Mouse (Mus musculus) forebrain, embryonic 13.5 days (tissue): ENCODE data around the gene 4833427G06Rik. TPM values are rescaled to one million over a fixed set of nuclear protein-coding genes. Genes with fewer than 3 reads are reported as not detected.

Experiments
- ATAC-seq: fragments of 200-750 bp; cut with Nextera tagmentation; 2 replicates; pipeline ENCODE4 v1.8.0; 2017
- H3K27ac ChIP-seq: fragments of 300-500 bp; sonication (generic); 2 replicates; pipeline ENCODE4 v1.5.1; 2015; ENCODE audit warnings: inconsistent platforms, mild to moderate bottlenecking, moderate library complexity
- H3K27me3 ChIP-seq: fragments of 300-500 bp; sonication (generic); 2 replicates; pipeline ENCODE4 v1.6.1; 2015; ENCODE audit warnings: mild to moderate bottlenecking, inconsistent platforms
- H3K36me3 ChIP-seq: fragments of 300-500 bp; sonication (generic); 2 replicates; pipeline ENCODE4 v1.6.1; 2015; ENCODE audit warnings: mild to moderate bottlenecking, inconsistent platforms; ENCODE audit not compliant: poor library complexity, severe bottlenecking
- H3K4me1 ChIP-seq: fragments of 300-500 bp; sonication (generic); 2 replicates; pipeline ENCODE4 v1.6.1; 2015; ENCODE audit warnings: inconsistent platforms
- H3K4me2 ChIP-seq: fragments of 300-500 bp; sonication (generic); 2 replicates; pipeline ENCODE4 v1.6.1; 2015; ENCODE audit warnings: inconsistent platforms, mild to moderate bottlenecking, moderate library complexity
- H3K4me3 ChIP-seq: fragments of 300-500 bp; sonication (generic); 2 replicates; pipeline ENCODE4 v1.5.1; 2015; ENCODE audit warnings: mild to moderate bottlenecking, inconsistent platforms
- H3K9ac ChIP-seq: fragments of 300-500 bp; sonication (generic); 2 replicates; pipeline ENCODE4 v1.6.1; 2015; ENCODE audit warnings: mild to moderate bottlenecking, inconsistent platforms
- H3K9me3 ChIP-seq: fragments of 300-500 bp; sonication (generic); replicated peaks from 2 replicates; pipeline ENCODE4 v1.6.1; 2016; ENCODE audit warnings: inconsistent platforms
- WGBS: fragments of 180-500 bp; shearing (Covaris S2); methylation state at CpG from one replicate; pipeline ENCODE4 v1.1.7; 2015; 5-methylcytosine and 5-hydroxymethylcytosine counted together
- microRNA counts: library from miRNA; unstranded; fragments of <30 nt; microRNA quantifications from one replicate; lab custom pipeline; 2016
- microRNA-seq: library from miRNA; unstranded; fragments of <30 nt; microRNA quantifications from one replicate; pipeline ENCODE4, GENCODE M21; 2016
- polyA plus RNA-seq: library from polyadenylated mRNA; unstranded; fragments of >200 nt; fragmentation: Nextera tagmentation; extraction: Ambion mirVana; gene quantifications from 2 replicates; pipeline ENCODE4 v1.2.1, GENCODE M21; 2015

4833427G06Rik gene
- polyA plus RNA-seq, 1 experiment from 2014 or later = 0.46 TPM

DNA sequence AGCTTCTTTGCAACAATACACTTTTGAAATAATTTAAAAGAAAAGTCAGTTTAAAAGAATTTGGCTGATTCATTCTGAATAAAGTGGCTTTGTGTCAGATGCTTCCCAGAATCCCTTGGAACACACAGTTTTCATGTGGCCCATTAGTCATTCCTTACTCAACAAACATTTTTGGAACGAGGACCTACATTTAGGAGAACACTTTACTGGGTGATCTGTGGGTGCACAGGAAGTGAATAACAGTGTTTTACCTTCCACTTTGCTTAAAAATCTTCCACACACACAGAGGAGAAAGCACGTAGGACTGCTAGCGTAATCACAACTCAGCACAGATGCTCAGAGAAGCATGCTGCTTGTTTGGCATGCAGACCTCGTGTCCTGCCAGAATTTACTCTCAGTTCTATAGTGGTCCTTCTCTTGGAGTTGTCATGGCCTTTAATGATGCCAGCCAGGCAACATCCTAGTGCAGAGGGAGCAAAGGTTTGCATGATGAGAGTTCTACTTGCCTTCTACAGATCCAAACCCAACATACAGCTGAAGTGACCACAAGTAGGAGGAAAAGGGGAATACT lies 42.8 kb downstream of the 4833427G06Rik start:
- Histone ChIP-seq H3K4me2 (no peak overlapping the region), H3K36me3 (no peaks in the 10 kb centered on the region), H3K4me1 (no peaks in the 10 kb centered on the region), H3K9ac (no peak overlapping the region), H3K27ac (no peak overlapping the region), H3K27me3 (no peaks in the 10 kb centered on the region), H3K4me3 (no peak overlapping the region), H3K9me3 (no peaks in the 10 kb centered on the region)
- ATAC-seq = no peak
- WGBS = 75% methylated on average over 4 of the region's 4 CpGs

GRCm38 (mm10) chr9:51056360-51057324 lies 45.2 kb downstream of the 4833427G06Rik start:
- Histone ChIP-seq H3K4me3 (no peak overlapping the region), H3K9me3 (no peaks in the 10 kb centered on the region), H3K27ac (no peak overlapping the region), H3K36me3 (no peaks in the 10 kb centered on the region), H3K4me1 (no peaks in the 10 kb centered on the region), H3K4me2 (no peak overlapping the region), H3K9ac (no peak overlapping the region), H3K27me3 (no peaks in the 10 kb centered on the region)
- 71% methylated on average over 3 of the region's 3 CpGs for WGBS
- no peak for ATAC-seq

DNA sequence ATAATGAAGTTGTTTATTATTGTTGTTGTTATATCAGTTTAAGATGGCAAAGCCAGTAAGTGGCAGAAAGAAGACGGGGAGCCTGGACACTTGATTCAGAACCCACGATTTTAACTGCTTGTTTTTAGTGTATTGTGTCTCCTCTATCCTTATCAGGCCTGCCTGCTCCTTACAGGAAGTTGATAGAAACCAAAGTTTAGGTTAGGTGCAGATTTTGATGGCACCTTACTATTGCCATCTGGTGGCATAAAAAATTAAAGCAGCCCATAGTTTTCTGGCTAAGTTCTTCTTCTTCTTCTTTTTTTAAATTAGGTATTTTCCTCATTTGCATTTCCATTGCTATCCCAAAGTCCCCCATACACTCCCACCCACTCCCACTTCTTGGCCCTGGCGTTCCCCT lies 49.7 kb downstream of the 4833427G06Rik start:
- Histone ChIP-seq H3K9me3 (no peaks in the 10 kb centered on the region), H3K9ac (no peak overlapping the region), H3K4me2 (no peak overlapping the region), H3K27ac (no peak overlapping the region), H3K4me1 (no peaks in the 10 kb centered on the region), H3K36me3 (no peaks in the 10 kb centered on the region), H3K4me3 (no peak overlapping the region), H3K27me3 (no peaks in the 10 kb centered on the region)
- WGBS = 72% methylated on average over 3 of the region's 3 CpGs
- no peak for ATAC-seq

- Histone ChIP-seq H3K4me1 (no peaks in the 10 kb centered on the region), H3K27ac (no peak overlapping the region), H3K4me3 (no peak overlapping the region), H3K4me2 (no peak overlapping the region), H3K9me3 (no peaks in the 10 kb centered on the region), H3K27me3 (no peaks in the 10 kb centered on the region), H3K9ac (no peak overlapping the region), H3K36me3 (no peaks in the 10 kb centered on the region)
- 88% methylated on average over 6 of the region's 6 CpGs for WGBS
- no peak for ATAC-seq
These were observed 59.7 kb downstream of the 4833427G06Rik start for GRCm38 (mm10) chr9:51042136-51042535.

- Histone ChIP-seq H3K9ac (no peak overlapping the region), H3K36me3 (no peaks in the 10 kb centered on the region), H3K4me3 (no peak overlapping the region), H3K4me1 (no peaks in the 10 kb centered on the region), H3K27ac (no peak overlapping the region), H3K27me3 (no peaks in the 10 kb centered on the region), H3K9me3 (no peaks in the 10 kb centered on the region), H3K4me2 (no peak overlapping the region)
- ATAC-seq = no peak
- 96% methylated on average over 7 of the region's 7 CpGs for WGBS
These were observed 60.3 kb downstream of the 4833427G06Rik start for GRCm38 (mm10) chr9:51041491-51041980.

DNA sequence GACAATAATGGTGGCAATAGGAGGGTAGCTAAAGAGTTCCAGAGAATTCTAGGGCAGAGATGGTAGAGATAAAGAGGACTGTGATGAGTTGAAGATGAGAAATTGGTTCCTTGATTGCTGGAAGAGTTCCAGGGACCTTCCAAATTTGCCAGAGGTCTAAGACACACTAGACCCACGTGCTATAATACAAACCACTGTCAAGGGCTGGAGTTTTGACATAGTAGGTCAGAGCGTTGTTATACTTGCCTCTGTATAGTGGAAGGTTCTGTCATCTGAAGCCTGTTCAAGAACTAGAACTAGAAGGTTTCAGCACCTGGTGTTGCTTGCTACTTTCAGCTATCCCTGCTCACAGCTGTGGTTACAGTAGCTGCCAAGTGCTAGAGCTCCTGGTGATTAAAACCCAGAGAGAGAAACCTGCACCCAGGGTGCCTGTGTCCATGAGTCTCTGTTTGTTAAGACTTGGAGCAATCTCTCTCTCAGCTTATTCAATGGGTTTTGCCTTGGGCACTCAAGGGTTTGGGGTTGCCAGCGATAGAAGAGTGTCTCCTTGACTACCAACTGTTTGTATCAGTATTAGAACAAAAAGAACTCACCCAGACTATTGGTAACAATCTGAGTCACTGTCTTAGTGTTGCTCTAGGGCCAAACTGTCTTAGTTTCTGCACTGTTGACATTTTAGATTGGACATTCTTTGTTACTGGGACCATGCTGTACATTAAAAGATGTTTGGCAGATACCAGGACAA lies 68.9 kb downstream of the 4833427G06Rik start:
- H3K4me2 ChIP-seq = no peak overlapping the region
- H3K4me1 ChIP-seq = no peaks in the 10 kb centered on the region
- no peak overlapping the region for H3K27ac ChIP-seq
- H3K4me3 ChIP-seq = no peak overlapping the region
- no peaks in the 10 kb centered on the region for H3K36me3 ChIP-seq
- ATAC-seq = no peak
- no peaks in the 10 kb centered on the region for H3K9me3 ChIP-seq
- H3K27me3 ChIP-seq = no peaks in the 10 kb centered on the region
- no peak overlapping the region for H3K9ac ChIP-seq
- WGBS = 78% methylated on average over 3 of the region's 3 CpGs

GRCm38 (mm10) chr9:51032291-51032690 lies 69.6 kb downstream of the 4833427G06Rik start:
- 68% methylated on average over 8 of the region's 8 CpGs for WGBS
- no peak overlapping the region for H3K9ac ChIP-seq
- H3K36me3 ChIP-seq = no peaks in the 10 kb centered on the region
- H3K27ac ChIP-seq = no peak overlapping the region
- H3K9me3 ChIP-seq = no peaks in the 10 kb centered on the region
- no peak for ATAC-seq
- no peak overlapping the region for H3K4me2 ChIP-seq
- H3K4me1 ChIP-seq = no peaks in the 10 kb centered on the region
- H3K4me3 ChIP-seq = no peak overlapping the region
- no peaks in the 10 kb centered on the region for H3K27me3 ChIP-seq

- no peak overlapping the region for H3K27ac ChIP-seq
- no peak for ATAC-seq
- H3K9ac ChIP-seq = no peak overlapping the region
- H3K4me2 ChIP-seq = no peak overlapping the region
- H3K36me3 ChIP-seq = no peaks in the 10 kb centered on the region
- H3K27me3 ChIP-seq = no peaks in the 10 kb centered on the region
- no peak overlapping the region for H3K4me3 ChIP-seq
- H3K9me3 ChIP-seq = no peaks in the 10 kb centered on the region
- no peaks in the 10 kb centered on the region for H3K4me1 ChIP-seq
- 74% methylated on average over 6 of the region's 6 CpGs for WGBS
These were observed 70.3 kb downstream of the 4833427G06Rik start for GRCm38 (mm10) chr9:51031603-51032002.

MicroRNA genes within 50 kb of the gene (microRNA counts, 519-probe panel; counts per million panel counts)
- microRNA mmu-miR-34b-3p (lab: Ali Mortazavi, UCI) = 177 counts per million, percentile 53 among the panel's probes with 10 or more counts
- microRNA mmu-miR-34b-5p (lab: Ali Mortazavi, UCI) = 1,391 counts per million, percentile 55 among the panel's probes with 10 or more counts
- microRNA mmu-miR-34c (lab: Ali Mortazavi, UCI) = 5,143 counts per million, percentile 91 among the panel's probes with 10 or more counts

Small RNAs within 50 kb of the gene (microRNA-seq; reads per million reads assigned to microRNA genes)
- gene Mir34b (16.9 reads per million, percentile 28 among the genes with 10 or more reads in this experiment), gene Mir34c (522 reads per million, percentile 71 among the genes with 10 or more reads in this experiment)

Other genes with a start within 250 kb of the 4833427G06Rik start
- 14.4 and 15.1 TPM in 2 replicates for gene Sik2, start 93.0 kb downstream of the 4833427G06Rik start, polyA plus RNA-seq
- gene Btg4, start 41.2 kb downstream of the 4833427G06Rik start, polyA plus RNA-seq = not detected in 2 replicates
- 0.73 and 1.2 TPM in 2 replicates for gene Layn, start 25.0 kb downstream of the 4833427G06Rik start, polyA plus RNA-seq
- gene Gm32742, start 63.4 kb upstream of the 4833427G06Rik start, polyA plus RNA-seq = 0.04 TPM in 1 of 2 replicates, not detected in the other
- 0.06 and 0.09 TPM in 2 replicates for gene Pou2af1, start 111.6 kb upstream of the 4833427G06Rik start, polyA plus RNA-seq
- gene Colca2, start 176.5 kb upstream of the 4833427G06Rik start, polyA plus RNA-seq = 0.70 and 0.97 TPM in 2 replicates
- gene 1810046K07Rik, start 226.8 kb upstream of the 4833427G06Rik start, polyA plus RNA-seq = not detected in 2 replicates